Mouse (Mus musculus) forebrain, embryonic 14.5 days (tissue): Measurements from ENCODE around the gene Ptger3. TPM values are rescaled to one million over a fixed set of nuclear protein-coding genes. Genes with fewer than 3 reads are reported as not detected.

ENCODE experiments used
- ATAC-seq: fragments of 200-750 bp; cut with Nextera tagmentation; 2 replicates; pipeline ENCODE4 v1.8.0; 2017; ENCODE audit warnings: mild to moderate bottlenecking, moderate library complexity
- DNase-seq: peaks from one replicate; pipeline ENCODE4 v3.0.0-alpha.2; 2015; ENCODE audit warnings: low spot score
- H3K27ac ChIP-seq: fragments of 300-500 bp; sonication (generic); 2 replicates; pipeline ENCODE4 v1.5.1; 2014; ENCODE audit warnings: low read depth, mild to moderate bottlenecking, control low read depth, low read length, moderate library complexity
- H3K27me3 ChIP-seq: fragments of 300-500 bp; sonication (generic); replicated peaks from 2 replicates; pipeline ENCODE4 v1.6.1; 2014; ENCODE audit warnings: low read length, control low read depth, mixed read lengths; ENCODE audit not compliant: control insufficient read depth, insufficient read depth
- H3K36me3 ChIP-seq: fragments of 300-500 bp; sonication (generic); 2 replicates; pipeline ENCODE4 v1.6.1; 2014; ENCODE audit warnings: low read length, control low read depth; ENCODE audit not compliant: control insufficient read depth, insufficient read depth
- H3K4me1 ChIP-seq: fragments of 300-500 bp; sonication (generic); 2 replicates; pipeline ENCODE4 v1.6.1; 2014; ENCODE audit warnings: antibody characterized with exemption, low read length, control low read depth; ENCODE audit not compliant: control insufficient read depth, insufficient read depth
- H3K4me2 ChIP-seq: fragments of 300-500 bp; sonication (generic); 2 replicates; pipeline ENCODE4 v1.6.1; 2014; ENCODE audit warnings: mild to moderate bottlenecking, control low read depth, low read length
- H3K4me3 ChIP-seq: fragments of 300-500 bp; sonication (generic); 2 replicates; pipeline ENCODE4 v1.5.1; 2014; ENCODE audit warnings: low read depth, low read length, control low read depth
- H3K9ac ChIP-seq: fragments of 300-500 bp; sonication (generic); 2 replicates; pipeline ENCODE4 v1.6.1; 2014; ENCODE audit warnings: mild to moderate bottlenecking, low read length, control low read depth, moderate library complexity
- H3K9me3 ChIP-seq: fragments of 300-500 bp; sonication (generic); replicated peaks from 2 replicates; pipeline ENCODE4 v1.6.1; 2016; ENCODE audit warnings: low read length, control low read depth, mixed read lengths; ENCODE audit not compliant: control insufficient read depth
- WGBS: fragments of 180-500 bp; shearing (Covaris S2); extraction: QIAGEN DNeasy Blood & Tissue Kit; methylation state at CpG from one replicate; pipeline ENCODE4 v1.1.7; 2014; 5-methylcytosine and 5-hydroxymethylcytosine counted together
- polyA plus RNA-seq: library from polyadenylated mRNA; unstranded; fragments of >200 nt; fragmentation: Nextera tagmentation; extraction: Ambion mirVana; gene quantifications from 2 replicates; pipeline ENCODE4 v1.2.1, GENCODE M21; 2014

The Ptger3 gene
- polyA plus RNA-seq, 1 experiment from 2014 or later: 1.8 TPM

- ATAC-seq: no peak
Observed at GRCm38 (mm10) chr3:157579376-157579775, 12.7 kb downstream of the Ptger3 start.

GRCm38 (mm10) chr3:157580299-157580698, 13.6 kb downstream of the Ptger3 start:
- Histone ChIP-seq H3K27me3 (no peaks in the 10 kb centered on the region), H3K9ac (no peak overlapping the region), H3K4me3 (no peak overlapping the region), H3K27ac (no peak overlapping the region), H3K36me3 (no peaks in the 10 kb centered on the region), H3K9me3 (no peaks in the 10 kb centered on the region), H3K4me2 (no peak overlapping the region), H3K4me1 (no peaks in the 10 kb centered on the region)
- DNase-seq (no peak), ATAC-seq (no peak)
- WGBS: 73% methylated on average over 4 of the region's 4 CpGs

More at GRCm38 (mm10) chr3:157579376-157579775, 12.7 kb downstream of the Ptger3 start:
- WGBS: 77% methylated on average over 2 of the region's 2 CpGs
- Histone ChIP-seq H3K36me3 (no peaks in the 10 kb centered on the region), H3K4me1 (no peaks in the 10 kb centered on the region), H3K9me3 (no peaks in the 10 kb centered on the region), H3K4me2 (no peak overlapping the region), H3K4me3 (no peak overlapping the region), H3K9ac (no peak overlapping the region), H3K27me3 (no peaks in the 10 kb centered on the region), H3K27ac (no peak overlapping the region)
- no peak for DNase-seq

GRCm38 (mm10) chr3:157581755-157582154, 15.1 kb downstream of the Ptger3 start:
- no peak overlapping the region for H3K4me3 ChIP-seq
- DNase-seq (no peak), ATAC-seq (no peak)
- 18% methylated on average over 2 of the region's 2 CpGs for WGBS
- H3K27me3 ChIP-seq: no peaks in the 10 kb centered on the region
- H3K4me1 ChIP-seq: no peaks in the 10 kb centered on the region
- H3K27ac ChIP-seq: no peak overlapping the region
- no peak overlapping the region for H3K9ac ChIP-seq
- no peaks in the 10 kb centered on the region for H3K36me3 ChIP-seq
- H3K4me2 ChIP-seq: no peak overlapping the region
- no peaks in the 10 kb centered on the region for H3K9me3 ChIP-seq

GRCm38 (mm10) chr3:157582626-157583405, 16.1 kb downstream of the Ptger3 start:
- no peak overlapping the region for H3K4me2 ChIP-seq
- H3K4me1 ChIP-seq: no peaks in the 10 kb centered on the region
- DNase-seq (no peak), ATAC-seq (no peak)
- no peaks in the 10 kb centered on the region for H3K27me3 ChIP-seq
- H3K36me3 ChIP-seq: no peaks in the 10 kb centered on the region
- no peak overlapping the region for H3K27ac ChIP-seq
- H3K9ac ChIP-seq: no peak overlapping the region
- no peak overlapping the region for H3K4me3 ChIP-seq
- H3K9me3 ChIP-seq: no peaks in the 10 kb centered on the region
- 21% methylated on average over 5 of the region's 5 CpGs for WGBS

- H3K9ac ChIP-seq: no peak overlapping the region
- 84% methylated on average over 7 of the region's 7 CpGs for WGBS
- no peaks in the 10 kb centered on the region for H3K9me3 ChIP-seq
- DNase-seq (no peak), ATAC-seq (no peak)
- H3K27me3 ChIP-seq: no peaks in the 10 kb centered on the region
- H3K27ac ChIP-seq: no peak overlapping the region
- no peaks in the 10 kb centered on the region for H3K4me1 ChIP-seq
- no peak overlapping the region for H3K4me3 ChIP-seq
- H3K36me3 ChIP-seq: no peaks in the 10 kb centered on the region
- H3K4me2 ChIP-seq: no peak overlapping the region
Observed at GRCm38 (mm10) chr3:157597837-157598379, 31.2 kb downstream of the Ptger3 start.

- no peaks in the 10 kb centered on the region for H3K4me1 ChIP-seq
- no peak for DNase-seq
- H3K27ac ChIP-seq: no peak overlapping the region
- ATAC-seq: no peak
- H3K4me3 ChIP-seq: no peak overlapping the region
- no peaks in the 10 kb centered on the region for H3K27me3 ChIP-seq
- no peak overlapping the region for H3K4me2 ChIP-seq
- H3K36me3 ChIP-seq: no peaks in the 10 kb centered on the region
- no peak overlapping the region for H3K9ac ChIP-seq
- no peaks in the 10 kb centered on the region for H3K9me3 ChIP-seq
- WGBS: 82% methylated on average over 6 of the region's 6 CpGs
Observed at GRCm38 (mm10) chr3:157604684-157605410, 38.2 kb downstream of the Ptger3 start.

- no peak overlapping the region for H3K27ac ChIP-seq
- no peak overlapping the region for H3K4me2 ChIP-seq
- DNase-seq (no peak), ATAC-seq (no peak)
- no peaks in the 10 kb centered on the region for H3K4me1 ChIP-seq
- H3K4me3 ChIP-seq: no peak overlapping the region
- no peaks in the 10 kb centered on the region for H3K9me3 ChIP-seq
- H3K27me3 ChIP-seq: no peaks in the 10 kb centered on the region
- H3K9ac ChIP-seq: no peak overlapping the region
- H3K36me3 ChIP-seq: no peaks in the 10 kb centered on the region
Observed at GRCm38 (mm10) chr3:157605411-157605740, 38.7 kb downstream of the Ptger3 start.

- no peak for DNase-seq
- WGBS: 71% methylated on average over 1 of the region's 1 CpGs
- no peak overlapping the region for H3K4me2 ChIP-seq
Observed at GRCm38 (mm10) chr3:157613542-157613941, 46.9 kb downstream of the Ptger3 start.

GRCm38 (mm10) chr3:157616949-157617348, 50.3 kb downstream of the Ptger3 start:
- Histone ChIP-seq H3K27ac (no peak overlapping the region), H3K4me2 (no peak overlapping the region), H3K9me3 (no peaks in the 10 kb centered on the region), H3K36me3 (no peaks in the 10 kb centered on the region), H3K4me3 (no peak overlapping the region), H3K27me3 (no peaks in the 10 kb centered on the region), H3K9ac (no peak overlapping the region), H3K4me1 (no peaks in the 10 kb centered on the region)
- no peak for DNase-seq
- ATAC-seq: no peak

More at GRCm38 (mm10) chr3:157613542-157613941, 46.9 kb downstream of the Ptger3 start:
- Histone ChIP-seq H3K4me3 (no peak overlapping the region), H3K9ac (no peak overlapping the region), H3K9me3 (no peaks in the 10 kb centered on the region), H3K27ac (no peak overlapping the region), H3K27me3 (no peaks in the 10 kb centered on the region), H3K4me1 (no peaks in the 10 kb centered on the region), H3K36me3 (no peaks in the 10 kb centered on the region)
- no peak for ATAC-seq
